Mouse (Mus musculus): Measurements from ENCODE around the gene Sfswap. TPM values are rescaled to one million over a fixed set of nuclear protein-coding genes. Genes with fewer than 3 reads are reported as not detected.

The Sfswap gene
- total RNA-seq, 2 experiments from 2014 or later = 51.7 to 66.0 TPM

DNA sequence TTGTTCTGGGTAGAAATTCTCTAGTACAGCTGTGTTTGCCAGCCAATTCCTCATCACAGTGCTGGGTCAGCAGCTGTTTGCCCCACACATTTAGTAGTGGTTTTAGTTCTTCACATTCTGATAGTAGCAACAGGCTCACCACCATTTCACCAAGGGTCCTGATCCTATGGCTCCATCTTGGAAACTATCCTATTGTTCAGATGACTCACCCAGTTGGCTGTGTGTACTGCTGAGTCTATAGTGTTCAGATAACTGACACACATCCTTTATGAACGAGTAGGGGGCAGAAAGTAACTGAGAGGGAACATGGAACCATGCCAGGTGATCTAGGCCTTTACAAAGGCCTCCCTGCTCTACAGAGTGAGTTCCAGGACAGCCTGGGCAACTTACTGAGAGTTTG, 28.6 kb downstream of the Sfswap start:
- DNase-seq = no peak

DNA sequence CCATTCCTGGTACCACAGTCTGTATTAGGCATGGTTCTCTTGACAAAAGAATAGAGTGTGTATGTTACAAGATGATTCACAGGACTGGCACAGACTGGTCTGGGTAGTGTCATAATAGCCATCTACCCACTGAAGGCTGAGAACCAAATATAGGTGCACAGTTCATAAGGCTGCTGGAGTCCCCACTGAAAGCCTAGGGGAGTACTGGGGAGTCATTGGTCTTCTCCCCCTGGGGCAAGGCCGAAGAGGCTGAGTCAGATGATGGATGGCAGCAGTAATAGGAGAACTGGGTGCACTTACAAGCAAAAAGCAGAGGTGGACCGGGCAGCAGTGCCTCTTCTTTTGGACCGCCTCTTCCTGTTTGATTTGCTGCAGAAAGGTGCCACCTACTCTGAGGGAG, 32.7 kb downstream of the Sfswap start:
- DNase-seq = peak; percentile 65

DNA sequence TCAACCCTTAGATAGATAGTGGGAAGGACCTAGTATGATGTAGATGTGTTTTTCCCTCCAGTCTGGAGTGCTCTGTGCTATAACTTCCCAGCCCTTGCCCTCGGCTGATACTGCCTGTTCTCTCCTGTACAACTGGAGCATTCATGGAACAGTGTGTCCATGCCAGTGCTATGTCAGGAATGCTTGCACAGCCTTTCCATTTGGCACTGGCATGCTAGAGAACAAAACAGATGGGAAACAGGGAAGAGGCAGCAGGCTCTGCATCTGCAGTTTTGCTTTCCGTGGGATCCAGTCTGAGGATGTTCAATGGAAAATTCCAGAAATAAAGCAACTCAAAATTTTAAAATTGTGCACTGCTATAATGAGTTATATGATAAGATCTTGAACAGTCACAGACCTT, 33.5 kb downstream of the Sfswap start:
- no peak for DNase-seq

DNA sequence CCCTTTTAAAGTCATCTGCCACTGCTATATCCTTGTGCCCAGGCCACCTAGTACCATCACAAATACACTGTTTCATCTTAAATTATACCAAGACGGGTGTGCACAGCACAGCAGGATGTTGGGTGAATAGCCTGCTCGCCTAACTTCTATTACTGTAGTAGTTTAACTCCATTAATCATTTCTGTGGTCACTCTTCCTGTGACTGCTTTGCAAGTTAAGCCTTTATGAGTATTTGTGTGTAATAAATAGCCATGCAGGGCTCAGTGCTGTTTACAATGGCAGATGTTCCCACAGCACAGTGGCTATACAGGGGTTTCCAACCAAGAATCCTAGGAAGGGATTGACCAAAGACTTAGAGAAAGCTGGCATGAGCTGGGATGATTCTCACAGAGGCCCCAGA, 34.0 kb downstream of the Sfswap start:
- DNase-seq = no peak

DNA sequence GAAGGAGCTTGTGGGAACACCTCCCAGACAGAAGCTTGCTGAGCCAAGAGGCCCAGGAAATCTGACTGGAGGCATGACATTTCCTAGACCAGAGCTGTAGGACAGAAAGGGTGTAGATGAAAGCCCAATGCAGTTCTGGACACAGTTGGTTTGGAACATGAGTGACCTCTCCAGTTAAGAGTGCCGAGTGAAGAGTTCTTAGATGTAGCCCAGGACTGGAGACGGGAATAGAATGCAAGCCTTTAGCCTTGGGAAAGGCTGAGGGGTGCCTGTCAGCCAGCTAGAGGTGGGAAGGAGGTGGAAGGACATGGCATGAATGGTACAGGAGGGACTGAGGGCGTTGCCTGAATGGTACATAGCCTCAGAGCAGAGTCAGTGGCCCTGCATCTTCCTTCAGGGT, 34.4 kb downstream of the Sfswap start:
- no peak for DNase-seq

DNA sequence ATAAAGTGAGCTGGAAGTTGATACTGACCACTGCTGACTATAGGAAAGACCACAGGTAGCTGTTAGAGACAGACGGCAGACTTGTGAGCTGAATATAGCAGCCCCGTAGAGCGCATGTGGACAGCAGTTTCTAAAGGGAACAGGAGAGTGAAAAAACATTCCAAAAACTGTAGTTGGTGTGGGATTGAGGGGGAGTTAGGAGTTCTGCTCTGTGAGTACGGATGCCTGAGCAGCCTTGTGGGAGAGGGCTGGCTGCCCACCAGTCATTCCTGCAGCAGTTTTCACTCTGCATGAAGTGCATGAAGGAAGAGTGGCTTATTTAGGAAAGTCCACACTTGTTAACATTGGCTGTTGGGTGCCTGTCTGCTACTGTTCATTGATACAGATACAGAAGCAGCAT, 37.8 kb downstream of the Sfswap start:
- no peak for DNase-seq

DNA sequence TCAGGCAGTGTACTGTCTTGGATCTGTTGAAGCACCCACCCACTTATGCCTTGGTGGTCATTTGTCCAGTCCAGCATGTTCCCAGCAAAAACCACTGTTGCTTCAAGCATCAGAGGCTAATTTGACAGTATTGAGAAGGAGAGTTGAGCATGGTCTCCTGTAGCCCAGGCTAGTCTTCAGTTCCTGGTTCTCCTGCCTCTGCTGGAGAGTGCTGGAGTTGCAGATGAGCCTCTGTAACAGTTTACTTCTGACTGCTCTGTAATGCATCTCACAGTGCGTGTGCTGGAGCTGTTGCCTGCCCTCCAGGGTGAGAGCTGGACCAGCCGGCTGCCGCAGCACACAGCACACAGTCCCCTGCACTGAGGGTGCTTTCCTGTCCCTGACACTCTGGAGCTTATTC, 41.2 kb downstream of the Sfswap start:
- DNase-seq = no peak

DNA sequence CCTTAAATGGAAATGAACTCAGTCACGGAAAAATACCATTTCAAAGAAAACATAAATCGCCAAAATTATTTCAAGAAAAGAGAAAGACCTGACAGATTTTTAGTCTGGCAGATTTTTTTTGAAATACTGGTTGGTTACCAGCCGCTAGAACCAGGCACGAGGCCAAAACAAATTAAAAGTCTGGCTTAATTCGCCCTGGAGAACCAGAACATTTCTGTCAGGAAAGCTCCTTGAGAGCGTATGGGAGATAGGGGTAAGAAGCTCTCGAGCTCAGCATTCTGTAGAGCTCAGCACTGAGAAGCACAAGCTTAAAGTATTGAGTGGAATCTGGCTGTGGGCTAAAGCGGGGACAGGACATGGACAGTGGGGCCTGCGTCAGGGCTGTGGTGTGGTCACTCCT, 44.8 kb downstream of the Sfswap start:
- DNase-seq = no peak

DNA sequence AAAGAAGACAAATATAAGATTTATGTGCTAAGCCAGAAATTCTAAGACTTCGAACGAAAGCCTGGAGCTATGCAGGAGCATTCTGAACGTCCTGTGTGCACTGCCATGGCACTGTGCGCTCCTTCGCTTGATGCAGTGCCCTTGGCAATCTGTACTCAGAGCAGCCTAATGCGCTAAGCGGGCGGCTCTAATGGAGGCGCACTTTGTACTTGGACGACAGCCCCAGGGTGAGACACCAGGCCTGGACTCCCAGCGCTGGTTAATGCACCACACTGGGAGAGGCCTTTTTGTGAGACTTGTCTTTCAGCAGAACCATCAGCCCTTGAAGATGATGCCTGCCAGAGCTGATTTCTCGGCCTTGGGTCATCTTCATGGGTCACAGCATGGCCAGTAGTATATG, 48.7 kb downstream of the Sfswap start:
- no peak for DNase-seq

DNA sequence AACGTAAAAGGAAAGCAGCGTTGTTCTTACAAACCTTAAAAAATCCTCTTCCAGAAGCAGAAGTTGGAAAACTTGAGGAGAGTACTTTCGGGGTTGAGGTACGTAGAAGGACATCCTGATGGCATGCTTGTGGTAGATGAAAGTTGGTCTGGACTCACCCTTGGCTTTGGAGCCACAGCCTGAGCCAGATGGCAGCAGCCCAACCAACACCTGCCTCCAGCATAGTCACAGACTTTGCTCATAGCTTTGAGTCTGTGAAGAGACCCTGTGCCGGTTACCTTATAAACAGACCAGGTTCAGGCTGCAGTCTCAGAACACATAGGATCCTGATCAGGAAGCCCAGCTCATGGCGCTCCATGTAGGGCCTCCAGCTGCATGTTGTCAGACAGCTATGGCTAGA, 49.8 kb downstream of the Sfswap start:
- DNase-seq = no peak

DNA sequence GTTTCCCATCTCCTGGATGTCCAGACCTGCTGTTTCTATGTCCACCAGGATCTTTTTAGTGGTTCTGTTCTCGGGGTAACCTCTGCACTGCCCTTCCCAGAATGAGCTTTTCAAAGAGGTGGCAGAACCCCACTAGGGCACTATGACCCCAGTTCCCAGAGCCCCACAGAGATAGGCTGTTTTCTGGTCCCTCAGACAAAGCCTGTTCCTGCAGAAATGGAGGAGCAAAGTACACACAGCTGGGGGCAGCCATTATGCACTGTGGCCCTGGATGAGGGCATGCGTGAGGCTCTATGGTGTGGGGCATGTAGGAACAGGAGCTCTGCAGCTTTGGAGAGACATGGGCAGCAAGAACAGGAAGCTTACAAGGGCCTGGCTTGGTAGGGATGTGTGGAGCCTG, 51.0 kb downstream of the Sfswap start:
- no peak for DNase-seq

DNA sequence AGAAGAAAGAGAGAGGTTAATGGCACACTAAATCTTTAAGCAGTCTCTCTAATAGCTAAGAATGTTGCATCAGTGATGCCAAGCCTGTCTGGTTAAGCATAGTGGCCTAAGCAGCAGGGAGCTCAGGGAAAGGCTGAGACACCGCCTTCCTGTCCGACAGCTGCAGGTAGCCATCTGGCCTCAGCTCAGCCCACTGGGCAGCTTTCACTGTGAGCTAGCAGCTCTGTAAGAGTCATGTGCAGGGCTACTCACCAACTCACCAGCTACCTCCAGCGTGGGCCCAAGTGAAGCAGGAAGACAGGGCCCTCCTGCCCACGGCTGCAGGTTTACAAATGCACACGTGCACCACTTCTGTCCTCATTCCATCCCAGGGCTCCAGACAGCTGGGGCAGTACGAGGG, 52.6 kb downstream of the Sfswap start:
- DNase-seq = no peak

DNA sequence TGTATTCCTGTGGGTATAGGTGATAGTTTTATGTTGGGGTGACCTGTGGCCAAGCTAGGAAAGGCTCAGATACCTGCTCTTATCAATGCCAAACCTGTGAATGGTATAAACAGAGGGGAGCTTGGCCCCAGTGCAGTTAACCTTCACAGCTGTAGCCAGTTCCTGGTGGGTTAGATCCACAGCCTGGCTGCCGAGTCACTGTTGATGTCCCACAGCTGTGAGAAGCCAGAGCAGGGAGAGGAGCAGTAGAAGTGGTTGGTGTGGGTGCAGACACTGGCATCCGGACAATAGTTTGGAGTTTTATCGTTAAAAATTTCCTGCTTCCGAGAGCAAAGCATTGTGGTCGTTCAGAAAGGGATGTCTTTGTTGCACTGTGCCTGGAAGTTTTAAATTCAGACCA, 57.6 kb downstream of the Sfswap start:
- DNase-seq = no peak

DNA sequence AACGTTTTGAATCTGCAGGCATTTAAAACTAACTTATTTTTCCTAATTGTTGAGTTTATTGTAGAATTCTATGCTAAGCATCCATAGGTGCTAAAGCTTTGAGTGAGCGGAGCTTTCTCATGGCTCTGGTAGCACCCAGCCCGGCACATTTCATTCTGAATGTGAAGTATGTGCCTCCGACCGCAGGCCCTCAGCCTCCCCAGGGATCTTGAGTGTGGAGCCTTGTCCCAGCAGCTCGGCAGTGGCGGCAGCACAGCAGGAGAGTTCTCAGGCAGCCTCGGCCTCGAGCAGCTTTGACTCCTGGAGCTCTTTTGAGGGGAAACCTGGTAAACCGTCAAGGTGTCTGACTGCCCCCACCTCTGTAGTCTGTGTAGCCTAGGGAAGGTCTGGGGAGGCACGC, 58.3 kb downstream of the Sfswap start:
- no peak for DNase-seq

DNA sequence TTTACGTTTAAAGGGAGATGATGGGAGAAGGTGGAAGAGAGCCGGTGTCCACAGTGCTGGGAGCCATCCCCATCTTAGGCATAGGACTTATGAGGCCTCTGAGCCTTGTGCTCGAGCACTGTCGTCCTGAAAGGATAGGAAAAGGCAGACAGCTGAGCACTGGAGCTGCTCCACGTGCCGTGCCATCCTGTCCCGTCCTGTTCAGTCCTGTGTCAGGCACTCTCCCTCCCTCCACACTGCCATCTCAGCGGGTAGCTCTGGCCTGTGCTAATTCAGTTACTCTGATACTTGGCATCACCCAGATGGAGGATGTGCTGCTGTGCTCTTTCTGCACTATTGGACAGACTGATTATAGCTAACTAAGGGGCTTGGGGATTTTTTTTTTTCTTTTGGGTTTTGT, 61.3 kb downstream of the Sfswap start:
- no peak for DNase-seq

DNA sequence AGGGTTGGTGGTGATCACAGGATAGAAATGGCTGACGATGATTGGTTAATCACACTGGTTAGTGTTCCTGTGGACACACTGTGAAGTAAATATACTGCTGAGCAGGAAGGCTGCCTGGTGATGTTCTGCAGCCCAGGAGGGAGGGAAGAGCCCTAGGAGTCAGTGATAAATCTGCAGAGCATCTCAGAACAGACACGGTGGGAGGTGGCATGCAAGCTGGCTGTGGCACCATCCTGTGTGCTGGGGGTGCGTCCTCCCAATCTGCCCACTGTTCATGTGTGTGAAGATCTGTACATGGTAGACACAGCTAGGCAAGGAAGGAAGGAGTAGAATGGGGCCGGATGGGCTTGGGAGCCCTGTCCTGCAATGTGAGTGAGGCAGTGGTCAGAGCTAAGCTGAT, 67.6 kb downstream of the Sfswap start:
- DNase-seq = no peak

DNA sequence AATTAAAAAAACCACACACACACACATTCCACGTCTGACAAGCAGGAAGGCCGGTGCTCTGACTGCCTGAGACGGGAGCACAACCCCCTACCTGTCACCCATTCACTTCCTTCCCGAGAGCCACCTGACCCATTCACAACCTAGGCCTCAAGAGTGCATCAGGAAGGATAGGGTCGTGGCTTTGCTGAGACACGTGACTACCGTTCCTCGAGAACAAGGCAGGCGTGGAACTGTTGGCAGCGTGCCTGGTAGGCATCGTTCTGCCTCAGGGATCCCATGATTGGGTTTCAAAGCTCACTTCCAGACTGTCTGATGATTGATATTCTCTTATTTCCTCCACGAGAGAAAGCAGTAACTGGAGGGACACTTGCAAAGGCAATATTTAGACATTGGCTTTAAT, 77.2 kb downstream of the Sfswap start:
- no peak for DNase-seq

DNA sequence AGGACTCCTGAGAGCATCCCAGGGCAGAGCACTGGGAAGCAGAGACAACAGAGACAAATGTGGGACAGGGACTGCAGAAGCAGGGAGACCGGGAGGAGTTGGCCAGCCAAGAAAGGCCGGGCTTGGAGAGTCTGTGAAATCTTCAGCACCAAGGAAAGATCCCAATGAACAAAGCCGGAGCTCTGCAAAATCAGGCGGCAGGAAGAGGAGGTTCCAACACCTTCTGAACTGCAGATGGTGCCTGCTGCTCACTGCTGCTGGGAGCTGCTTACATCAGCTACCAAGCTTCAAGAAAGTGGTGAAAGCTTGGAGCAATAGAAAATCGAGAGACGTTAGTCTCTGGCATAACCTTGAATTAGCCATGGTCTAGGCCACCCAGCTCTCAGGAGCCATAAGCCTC, 79.0 kb downstream of the Sfswap start:
- DNase-seq = no peak

DNA sequence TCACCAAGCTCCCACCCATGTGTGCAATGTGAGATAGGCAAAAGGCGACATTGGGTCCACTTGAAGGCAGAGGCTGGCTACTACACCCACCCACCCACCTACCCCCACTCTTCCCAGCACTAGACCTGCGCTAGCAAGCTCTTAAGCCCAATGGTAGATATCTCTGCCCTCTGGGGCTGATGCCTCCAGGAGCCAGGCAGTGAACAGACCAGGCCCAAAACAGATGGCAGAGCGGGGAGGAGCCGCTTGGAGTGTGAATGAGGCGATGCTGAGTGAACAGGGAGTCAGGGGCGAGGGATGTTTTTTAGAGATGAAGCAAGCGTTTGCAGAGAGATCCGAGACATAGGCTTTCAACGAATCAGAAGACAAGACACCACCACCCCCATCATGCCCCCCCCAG, 79.6 kb downstream of the Sfswap start:
- no peak for DNase-seq

DNA sequence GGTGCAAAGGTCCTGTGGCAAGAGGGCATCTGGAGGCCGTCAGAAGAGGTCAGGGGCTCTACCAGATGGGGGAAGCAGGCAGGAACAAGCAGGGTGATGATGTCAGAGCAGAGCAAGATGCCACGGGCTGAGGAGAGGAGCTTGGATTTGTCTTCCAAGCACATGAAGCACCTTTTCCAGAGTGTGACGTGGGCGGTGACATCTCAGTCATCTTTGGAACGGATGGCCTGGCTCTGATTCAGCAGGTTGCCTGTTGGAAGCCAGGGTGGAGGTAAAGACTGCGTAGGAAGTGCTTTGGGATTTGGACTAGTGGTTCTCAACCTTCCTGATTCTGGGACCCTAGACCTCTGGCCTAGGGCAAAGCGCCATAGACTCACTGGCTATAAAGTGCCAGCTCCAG, 80.0 kb downstream of the Sfswap start:
- DNase-seq = no peak

DNA sequence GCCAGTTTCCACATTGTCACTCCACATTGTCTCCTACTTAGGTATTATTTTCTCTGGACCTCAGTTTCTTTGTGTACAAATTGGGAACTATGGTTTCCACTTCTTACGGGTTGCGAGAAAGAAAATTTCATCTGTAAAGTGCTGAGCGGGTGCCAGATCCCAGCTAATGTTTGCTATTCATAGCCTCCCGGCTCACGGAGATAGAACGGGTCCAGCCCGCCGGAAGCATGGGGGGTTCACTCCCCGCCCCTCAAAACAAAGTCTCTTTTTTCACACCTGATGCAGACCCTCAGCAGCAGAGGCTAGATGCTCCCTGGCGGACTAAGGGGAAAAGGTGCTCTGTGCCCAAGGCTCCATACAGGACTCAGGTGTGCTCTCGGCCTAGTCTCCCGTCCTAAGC, 82.3 kb downstream of the Sfswap start:
- DNase-seq = no peak

DNA sequence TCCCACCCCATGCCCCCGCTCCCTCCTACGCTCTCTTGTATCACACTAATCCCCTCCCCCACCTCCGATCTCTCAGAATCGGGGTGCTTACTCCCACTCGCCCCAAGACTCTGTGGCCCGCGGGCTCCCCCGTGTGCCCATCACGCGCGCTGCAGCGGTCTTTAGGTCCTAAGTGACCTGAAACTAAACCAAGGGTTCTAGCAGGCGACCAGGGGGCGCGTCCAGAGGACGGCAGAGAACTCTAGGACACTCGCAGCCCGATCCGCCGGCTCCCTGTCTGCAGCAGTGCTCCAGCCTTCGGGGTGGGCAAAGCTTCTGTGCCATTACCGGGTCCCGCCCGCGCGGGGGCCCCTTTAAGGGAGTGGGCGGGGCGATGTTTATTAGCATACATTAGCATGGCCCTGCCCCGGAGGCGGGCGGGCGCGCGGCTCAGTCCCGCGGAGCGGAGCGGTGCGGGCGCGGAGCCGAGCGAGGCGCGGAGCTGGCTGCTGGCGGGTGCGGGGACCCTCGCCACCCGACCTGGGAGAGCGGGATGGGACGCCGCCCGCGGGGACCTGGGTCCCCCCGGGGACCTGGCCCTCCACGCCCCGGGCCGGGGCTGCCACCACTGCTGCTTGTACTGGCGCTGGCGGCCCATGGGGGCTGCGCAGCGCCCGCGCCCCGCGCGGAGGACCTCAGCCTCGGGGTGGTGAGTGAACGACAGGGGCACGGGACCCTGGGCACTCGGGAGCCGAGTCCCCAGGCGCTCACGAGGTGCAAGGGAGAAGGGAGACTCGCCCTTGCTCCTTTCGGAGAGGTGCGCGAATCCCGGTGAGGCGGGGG, 83.0 kb downstream of the Sfswap start, which contains the start of gene Mmp17:
Gene Mmp17, plus strand, starts transcription at position 409 of the 822 bp plus-strand sequence.
- DNase-seq = peak; percentile 91

DNA sequence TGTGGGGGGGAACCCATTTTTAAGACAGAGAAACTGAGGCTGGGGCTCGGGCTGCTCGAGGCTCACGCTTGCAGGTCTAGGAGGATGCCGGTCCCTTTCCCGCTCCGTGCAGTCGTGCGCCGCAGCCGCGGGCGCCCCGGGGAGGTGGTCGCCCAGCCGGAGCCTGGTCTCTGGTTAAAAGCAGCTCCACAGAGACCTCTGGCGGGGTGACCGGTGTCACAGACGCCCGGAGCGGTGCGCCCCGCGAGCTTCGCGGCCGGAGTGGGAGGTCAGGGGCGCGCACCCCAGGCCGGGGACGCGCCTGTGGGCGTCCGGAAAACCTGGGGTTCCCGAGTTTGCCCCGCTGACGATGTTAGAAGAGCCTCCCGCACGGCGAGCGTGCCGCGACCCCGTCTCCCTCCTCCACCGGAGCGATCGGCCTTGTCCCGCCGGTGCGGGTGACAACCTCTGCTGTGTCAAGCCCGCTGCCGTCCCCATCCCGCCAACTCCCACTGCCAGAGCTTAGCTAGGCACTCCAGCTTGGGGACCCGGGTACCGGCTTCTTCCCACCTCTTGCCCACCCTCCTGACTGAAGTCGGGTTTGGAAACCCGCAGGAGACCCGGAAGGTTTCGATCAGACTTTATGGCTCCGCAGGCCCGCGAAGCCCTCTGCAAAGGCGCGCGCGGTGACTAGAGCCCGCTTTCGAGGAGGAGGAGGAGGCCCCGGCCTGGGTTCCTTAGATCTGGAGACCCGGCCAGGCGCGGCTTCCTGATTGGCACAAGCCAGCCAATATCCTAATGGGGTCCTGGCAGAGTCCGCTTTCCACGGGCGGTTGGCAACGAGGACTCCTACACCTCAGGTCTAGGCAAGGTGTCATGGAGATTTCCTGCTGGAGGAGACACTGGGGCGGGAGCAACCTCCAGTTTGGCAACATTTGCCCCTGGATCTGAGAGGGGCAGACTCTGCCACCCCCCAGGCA, 83.8 kb downstream of the Sfswap start:
- peak; percentile 39 for DNase-seq

All from adrenal gland, postnatal 10 days (tissue).